Mouse (Mus musculus): ENCODE results near the gene Mok.
A peak's percentile ranks its signal among the peaks of the same experiment; 100 is the strongest.

Gene Mok

GRCm38 (mm10) chr12:110770479-110771247 is 70.1 kb downstream of the Mok start:
- peak; percentile 58 for ATAC-seq (ENCODE audit: low TSS enrichment)

- peak; percentile 76; the same call in 1 of the 2 replicates for ATAC-seq (ENCODE audit: low TSS enrichment)
Observed at GRCm38 (mm10) chr12:110769660-110770297, 71.0 kb downstream of the Mok start.

- ATAC-seq (ENCODE audit: low TSS enrichment): no peak
Observed at GRCm38 (mm10) chr12:110768562-110768961, 72.2 kb downstream of the Mok start.

GRCm38 (mm10) chr12:110764531-110764930 is 76.2 kb downstream of the Mok start:
- no peak for ATAC-seq (ENCODE audit: low TSS enrichment)

- no peak for ATAC-seq (ENCODE audit: low TSS enrichment)
Observed at GRCm38 (mm10) chr12:110762321-110762720, 78.4 kb downstream of the Mok start.

- no peak for ATAC-seq (ENCODE audit: low TSS enrichment)
Observed at GRCm38 (mm10) chr12:110758932-110759331, 81.8 kb downstream of the Mok start.
